Mouse (Mus musculus) spleen, adult 2 months (tissue): ENCODE data around the gene Megf11. TPM values are rescaled to one million over a fixed set of nuclear protein-coding genes. Genes with fewer than 3 reads are reported as not detected.

Experiments
- DNase-seq, 2 experiments: peaks; one replicate each; pipeline versions ENCODE4 v3.0.0 to v3.0.0-alpha.2; 2012 to 2021; ENCODE audit warnings: low spot score in 2 of 2, low read depth in 1 of 2
- H3K27ac ChIP-seq: fragments of 200-500 bp; 2 replicates; pipeline ENCODE4 v1.5.1; 2012; ENCODE audit warnings: low read length, inconsistent platforms; ENCODE audit not compliant: insufficient read depth
- H3K27me3 ChIP-seq: fragments of 200-500 bp; 2 replicates; pipeline ENCODE4 v1.6.1; 2012; ENCODE audit warnings: mild to moderate bottlenecking, moderate library complexity, low read length, inconsistent platforms; ENCODE audit not compliant: control insufficient read depth, insufficient read depth
- H3K36me3 ChIP-seq: fragments of 200-500 bp; 2 replicates; pipeline ENCODE4 v1.6.1; 2012; ENCODE audit warnings: mild to moderate bottlenecking, low read length, inconsistent platforms; ENCODE audit not compliant: control insufficient read depth, insufficient read depth
- H3K4me1 ChIP-seq: fragments of 200-500 bp; 2 replicates; pipeline ENCODE4 v1.6.1; 2011; ENCODE audit warnings: inconsistent platforms; ENCODE audit not compliant: control insufficient read depth, insufficient read depth, insufficient read length
- H3K4me3 ChIP-seq: fragments of 200-500 bp; 2 replicates; pipeline ENCODE4 v1.5.1; 2011; ENCODE audit warnings: mild to moderate bottlenecking, inconsistent platforms; ENCODE audit not compliant: insufficient read depth, insufficient read length; ENCODE audit errors: extremely low read depth
- CTCF ChIP-seq: fragments of 200-500 bp; IDR thresholded peaks from 2 replicates; pipeline ENCODE4 v1.5.1; 2011; ENCODE audit warnings: mild to moderate bottlenecking, inconsistent platforms; ENCODE audit not compliant: insufficient read depth, insufficient read length, insufficient replicate concordance; ENCODE audit errors: extremely low read depth
- POLR2A ChIP-seq: fragments of 200-500 bp; IDR thresholded peaks from 2 replicates; pipeline ENCODE4 v1.6.1; 2011; ENCODE audit warnings: low read depth, low read length, inconsistent platforms
- WGBS: fragments of 180-500 bp; shearing (Covaris S2); methylation state at CpG from one replicate; pipeline ENCODE4 v1.1.7; 2018; 5-methylcytosine and 5-hydroxymethylcytosine counted together
- polyA plus RNA-seq: library from polyadenylated mRNA; depleted of rRNA; stranded (reverse); fragments of >200 nt; gene quantifications from 2 replicates; pipeline ENCODE4 v1.2.3, GENCODE M21; 2012

The Megf11 gene
- polyA plus RNA-seq, 1 experiment, result 1.0 TPM

DNA sequence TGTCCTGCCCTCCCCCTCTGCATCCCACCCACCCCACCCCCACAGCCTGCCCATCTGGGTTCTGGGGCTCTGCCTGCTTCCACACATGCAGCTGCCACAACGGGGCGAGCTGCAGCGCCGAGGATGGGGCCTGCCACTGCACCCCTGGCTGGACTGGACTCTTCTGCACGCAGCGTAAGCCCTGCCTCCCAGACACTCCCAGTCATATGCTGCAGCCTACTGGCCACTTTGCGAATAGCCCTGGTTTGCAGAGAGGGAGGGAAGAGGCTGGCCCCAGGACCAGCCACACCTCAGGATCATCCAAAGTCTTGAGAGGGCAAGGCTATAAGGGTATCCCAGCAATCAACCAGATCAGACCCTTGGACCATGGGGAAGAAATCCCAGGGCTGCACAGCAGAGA is 305.8 kb downstream of the Megf11 start:
- Histone ChIP-seq H3K4me3 (no peak overlapping the region), H3K27me3 (no peaks in the 10 kb centered on the region), H3K4me1 (no peaks in the 10 kb centered on the region), H3K27ac (no peak overlapping the region), H3K36me3 (no peaks in the 10 kb centered on the region; the same call in none of the 2 replicates)
- 24% methylated on average over 7 of the region's 7 CpGs for WGBS
- TF ChIP-seq POLR2A, result no peak
- peak; percentile 22; the same call in 1 of the 2 replicates for TF ChIP-seq CTCF
- peak in 1 of 2 experiments; percentile 9 for DNase-seq

DNA sequence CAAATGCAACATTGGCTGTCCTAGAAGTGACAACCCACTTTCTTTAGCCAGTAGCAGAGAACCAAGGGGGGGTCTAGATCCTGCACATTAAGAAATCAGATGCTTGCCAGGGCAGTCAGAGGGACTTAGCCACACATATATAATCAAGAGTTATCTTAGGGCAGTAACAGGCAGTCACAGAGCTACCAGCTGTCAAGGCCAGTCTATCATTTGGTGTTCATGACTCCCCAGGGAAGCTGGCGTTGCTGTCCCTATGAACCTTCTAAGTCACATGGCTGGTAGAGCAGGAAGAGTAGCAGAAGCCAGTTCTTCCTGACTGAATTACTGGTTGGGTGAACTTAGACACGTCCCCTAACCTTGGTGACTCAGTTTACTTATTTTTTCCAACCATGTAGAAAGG is 307.7 kb downstream of the Megf11 start:
- Histone ChIP-seq H3K36me3 (no peaks in the 10 kb centered on the region; the same call in none of the 2 replicates), H3K27ac (no peak overlapping the region), H3K27me3 (no peaks in the 10 kb centered on the region), H3K4me3 (no peak overlapping the region), H3K4me1 (no peaks in the 10 kb centered on the region)
- no peak for DNase-seq
- WGBS, result 74% methylated on average over 2 of the region's 2 CpGs
- no peak for TF ChIP-seq POLR2A
- TF ChIP-seq CTCF, result no peak

DNA sequence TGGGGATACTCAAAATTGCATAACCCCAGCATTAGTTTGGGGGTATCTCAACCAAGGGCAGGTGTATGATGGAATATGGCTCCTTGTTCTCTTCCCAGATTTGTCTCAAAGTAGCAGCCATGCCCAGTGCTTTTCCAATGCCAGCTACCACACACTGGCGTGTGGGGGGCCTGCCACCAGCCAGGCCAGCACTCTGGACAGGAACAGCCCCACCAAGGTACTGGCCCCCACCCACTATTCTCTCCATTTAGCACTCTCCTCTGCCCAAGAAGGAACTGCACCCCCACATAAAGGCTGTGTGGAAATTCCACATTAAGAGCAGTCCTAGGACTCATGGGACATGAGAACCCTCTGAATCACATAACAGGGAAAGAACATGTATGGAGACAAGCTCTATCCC is 309.8 kb downstream of the Megf11 start:
- no peak for DNase-seq
- WGBS, result 96% methylated on average over 1 of the region's 1 CpGs
- TF ChIP-seq POLR2A, result no peak
- no peak for TF ChIP-seq CTCF
- no peaks in the 10 kb centered on the region for H3K27me3 ChIP-seq
- no peaks in the 10 kb centered on the region for H3K4me1 ChIP-seq
- no peak overlapping the region for H3K27ac ChIP-seq
- no peak overlapping the region for H3K4me3 ChIP-seq
- no peaks in the 10 kb centered on the region; the same call in none of the 2 replicates for H3K36me3 ChIP-seq

DNA sequence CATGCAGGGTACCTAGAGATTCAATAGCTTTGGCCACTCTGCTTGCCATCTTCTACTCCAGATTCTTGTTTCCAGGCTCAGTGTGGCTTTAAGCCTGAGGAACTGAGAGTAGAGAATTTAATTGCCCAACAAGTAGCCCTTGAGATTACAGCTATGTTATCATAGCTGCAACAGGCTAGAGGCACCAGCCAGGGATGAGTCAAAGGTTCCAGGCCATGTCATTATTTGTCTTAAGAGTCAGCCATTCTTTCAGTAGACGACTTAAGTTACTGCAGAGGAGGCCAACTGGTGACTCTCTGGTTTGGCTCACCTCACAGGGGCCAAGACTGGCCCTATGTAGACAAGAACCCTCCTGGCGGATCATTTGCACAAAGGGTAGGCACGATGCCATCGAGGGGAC is 311.0 kb downstream of the Megf11 start:
- Histone ChIP-seq H3K36me3 (no peaks in the 10 kb centered on the region; the same call in none of the 2 replicates), H3K4me1 (no peaks in the 10 kb centered on the region)

DNA sequence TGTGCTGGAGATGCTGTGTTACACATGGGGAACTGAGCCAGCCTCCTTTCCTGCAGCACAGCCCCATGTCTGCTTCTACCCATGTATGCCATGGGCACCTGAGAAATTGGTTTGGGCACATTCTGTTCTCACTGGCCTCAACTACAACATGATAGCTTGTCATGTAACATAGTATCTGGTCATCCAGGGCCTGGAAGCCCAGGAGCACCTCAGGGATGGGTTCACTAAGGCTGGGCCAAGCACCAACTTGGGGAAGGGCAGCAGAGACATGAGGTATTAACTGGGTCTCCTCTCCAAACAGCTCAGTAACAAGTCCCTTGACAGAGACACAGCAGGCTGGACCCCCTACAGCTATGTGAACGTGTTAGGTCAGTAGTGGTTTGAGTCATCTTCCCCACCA is 311.6 kb downstream of the Megf11 start:
- no peak for TF ChIP-seq CTCF
- no peak for TF ChIP-seq POLR2A
- no peak overlapping the region for H3K4me3 ChIP-seq
- no peaks in the 10 kb centered on the region; the same call in none of the 2 replicates for H3K36me3 ChIP-seq
- DNase-seq, result no peak
- H3K27me3 ChIP-seq, result no peaks in the 10 kb centered on the region
- WGBS, result 86% methylated on average over 1 of the region's 1 CpGs
- no peak overlapping the region for H3K27ac ChIP-seq
- no peaks in the 10 kb centered on the region for H3K4me1 ChIP-seq

More for the DNA sequence above, 311.0 kb downstream of the Megf11 start:
- Histone ChIP-seq H3K27me3 (no peaks in the 10 kb centered on the region), H3K27ac (no peak overlapping the region), H3K4me3 (no peak overlapping the region)
- DNase-seq, result no peak
- WGBS, result 94% methylated on average over 4 of the region's 4 CpGs
- TF ChIP-seq POLR2A, result no peak

DNA sequence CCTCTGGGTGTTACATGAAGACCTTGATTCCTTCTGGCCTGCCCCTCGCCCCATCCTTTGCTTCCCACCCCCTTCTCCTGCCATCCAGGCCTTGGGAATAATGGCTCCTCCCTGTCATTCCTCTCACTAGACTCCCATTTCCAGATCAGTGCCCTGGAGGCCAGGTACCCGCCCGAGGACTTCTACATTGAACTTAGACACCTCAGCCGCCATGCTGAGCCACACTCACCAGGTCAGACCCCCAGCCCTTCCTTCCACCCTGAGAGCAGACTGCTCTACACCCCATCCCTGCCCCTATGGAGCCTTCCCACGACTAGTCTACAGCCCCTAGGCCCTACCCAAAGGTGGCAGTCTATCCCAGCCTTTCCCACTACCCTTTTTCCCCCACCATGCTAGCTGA is 312.3 kb downstream of the Megf11 start:
- TF ChIP-seq POLR2A (no peak), CTCF (no peak)
- Histone ChIP-seq H3K36me3 (no peaks in the 10 kb centered on the region; the same call in none of the 2 replicates), H3K4me3 (no peak overlapping the region), H3K27ac (no peak overlapping the region), H3K4me1 (no peaks in the 10 kb centered on the region), H3K27me3 (no peaks in the 10 kb centered on the region)
- WGBS, result 90% methylated on average over 5 of the region's 5 CpGs
- DNase-seq, result no peak

DNA sequence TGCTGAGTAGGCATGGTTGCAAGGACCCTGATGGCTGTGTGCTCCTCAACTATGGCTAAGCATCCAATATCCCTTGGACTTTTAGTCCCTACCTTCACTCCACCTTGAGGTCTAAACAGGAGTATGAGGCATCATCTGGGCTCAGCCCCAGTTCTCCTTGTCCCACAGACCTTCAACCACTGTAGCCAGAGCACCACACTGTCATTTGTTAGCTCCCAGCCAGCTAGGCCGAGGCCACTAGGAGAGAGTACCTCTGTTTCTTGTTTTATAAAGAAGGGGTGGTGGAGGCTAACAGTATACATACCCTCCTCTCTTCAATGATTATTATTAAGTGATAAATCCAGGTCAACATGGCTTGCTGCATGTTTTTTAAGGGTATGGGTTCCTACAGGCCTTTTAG is 313.2 kb downstream of the Megf11 start:
- Histone ChIP-seq H3K27ac (no peak overlapping the region), H3K36me3 (no peaks in the 10 kb centered on the region; the same call in none of the 2 replicates), H3K4me3 (no peak overlapping the region), H3K27me3 (no peaks in the 10 kb centered on the region), H3K4me1 (peaks cover 4% of the 10 kb centered on the region; the same call in 1 of the 2 replicates)
- TF ChIP-seq POLR2A, result no peak
- TF ChIP-seq CTCF, result no peak
- no peak for DNase-seq
- 97% methylated on average over 1 of the region's 1 CpGs for WGBS
